Mouse (Mus musculus) CD4-positive helper T cell, adult 2 months (primary cell): ENCODE results near the gene 1700066M21Rik.

Experiments used
- DNase-seq: peaks from one replicate; pipeline ENCODE4 v3.0.0-alpha.2; 2012; ENCODE audit warnings: low read depth, missing footprints, low spot score

Gene 1700066M21Rik

DNA sequence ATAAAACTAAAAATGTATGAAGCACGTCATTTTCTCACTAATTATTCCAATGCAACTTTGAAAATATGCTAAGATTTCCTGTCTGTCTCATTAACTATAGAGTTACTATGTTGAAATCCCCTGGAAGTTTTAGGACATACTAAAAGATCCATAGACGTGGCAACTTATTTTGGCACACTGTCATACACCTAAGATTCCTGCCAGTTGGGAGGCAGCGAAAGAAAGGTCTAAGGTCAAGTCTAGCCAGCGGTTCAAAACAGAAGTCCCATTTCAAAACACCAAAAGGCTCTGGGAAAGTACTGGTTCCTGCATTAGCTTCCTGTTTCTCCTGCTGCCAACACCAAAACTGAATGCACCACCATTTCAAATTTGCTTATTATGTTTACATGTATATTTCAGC, 15.0 kb downstream of the 1700066M21Rik start:
- DNase-seq = no peak

DNA sequence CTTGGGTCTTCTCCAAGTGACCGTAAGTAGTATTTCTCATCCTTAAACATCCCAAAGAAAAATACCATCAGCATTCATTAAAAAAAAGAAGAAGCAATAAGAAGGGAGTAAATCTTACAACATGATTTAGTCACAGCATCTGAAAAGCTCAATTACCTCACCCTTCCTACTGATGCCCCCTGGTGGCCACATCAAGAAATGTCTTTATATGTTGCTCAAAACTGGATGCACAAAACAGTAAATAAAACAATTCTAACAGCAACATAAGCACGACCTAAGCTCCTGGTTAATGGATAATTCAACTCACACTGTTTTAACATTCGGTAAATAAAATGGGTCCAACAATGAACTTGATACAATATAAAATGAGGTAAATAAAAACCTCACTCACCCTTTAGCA, 16.6 kb downstream of the 1700066M21Rik start:
- peak; percentile 59 for DNase-seq

DNA sequence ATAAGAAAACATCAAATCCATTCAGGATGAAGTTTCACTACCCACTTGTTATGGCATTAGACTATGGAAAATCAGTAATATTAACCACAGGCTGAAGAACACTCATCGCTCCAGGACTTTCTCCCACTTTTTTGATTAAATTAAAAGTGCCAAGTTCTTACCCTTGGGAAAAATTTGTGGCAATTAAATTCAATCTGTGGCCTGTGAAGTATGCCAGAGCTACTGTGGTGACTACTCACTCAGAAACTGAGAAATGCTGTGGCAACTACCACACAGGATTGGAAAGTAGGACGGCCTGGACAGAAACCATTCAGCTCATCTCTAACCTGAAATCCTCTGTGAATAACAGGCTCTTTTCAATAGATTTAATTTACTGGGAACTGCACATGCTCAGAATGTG, 22.9 kb downstream of the 1700066M21Rik start:
- DNase-seq = no peak

DNA sequence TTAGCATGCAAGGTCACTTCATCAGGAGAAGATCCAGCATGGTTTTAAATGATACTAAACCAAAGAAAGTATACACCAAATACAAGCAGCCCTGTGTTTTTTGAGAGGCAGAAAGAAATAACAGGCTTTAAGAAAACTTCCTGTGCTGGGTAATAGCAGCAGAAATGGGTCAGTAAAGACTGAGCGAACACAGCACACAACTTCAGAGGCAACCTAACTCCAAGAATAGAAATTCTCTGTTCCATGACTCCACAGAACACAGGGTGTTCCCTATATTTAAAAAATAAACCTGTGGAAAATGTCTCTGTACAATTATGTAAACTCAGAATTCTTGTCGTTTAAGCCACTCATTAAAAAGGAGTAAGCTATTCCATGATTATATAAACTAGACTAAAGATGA, 23.5 kb downstream of the 1700066M21Rik start:
- DNase-seq = no peak

DNA sequence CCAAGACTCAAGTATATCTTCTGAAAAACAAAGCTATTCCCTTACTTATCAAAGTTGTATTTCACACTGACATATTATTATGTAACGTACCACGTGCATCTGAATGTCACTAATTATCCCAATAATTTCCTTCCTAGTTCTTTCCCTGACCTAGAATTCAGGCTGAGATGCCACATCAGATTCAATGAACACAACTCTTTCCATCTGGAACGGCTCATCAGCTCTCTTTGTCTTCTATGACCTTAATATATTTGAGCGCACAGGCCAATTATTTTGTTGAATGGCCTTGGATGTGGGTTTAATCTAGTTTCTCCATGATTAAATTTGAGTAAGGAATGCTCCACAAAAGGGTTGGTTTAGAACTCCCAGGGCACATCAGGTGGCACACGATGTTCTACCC, 24.7 kb downstream of the 1700066M21Rik start:
- DNase-seq = no peak

DNA sequence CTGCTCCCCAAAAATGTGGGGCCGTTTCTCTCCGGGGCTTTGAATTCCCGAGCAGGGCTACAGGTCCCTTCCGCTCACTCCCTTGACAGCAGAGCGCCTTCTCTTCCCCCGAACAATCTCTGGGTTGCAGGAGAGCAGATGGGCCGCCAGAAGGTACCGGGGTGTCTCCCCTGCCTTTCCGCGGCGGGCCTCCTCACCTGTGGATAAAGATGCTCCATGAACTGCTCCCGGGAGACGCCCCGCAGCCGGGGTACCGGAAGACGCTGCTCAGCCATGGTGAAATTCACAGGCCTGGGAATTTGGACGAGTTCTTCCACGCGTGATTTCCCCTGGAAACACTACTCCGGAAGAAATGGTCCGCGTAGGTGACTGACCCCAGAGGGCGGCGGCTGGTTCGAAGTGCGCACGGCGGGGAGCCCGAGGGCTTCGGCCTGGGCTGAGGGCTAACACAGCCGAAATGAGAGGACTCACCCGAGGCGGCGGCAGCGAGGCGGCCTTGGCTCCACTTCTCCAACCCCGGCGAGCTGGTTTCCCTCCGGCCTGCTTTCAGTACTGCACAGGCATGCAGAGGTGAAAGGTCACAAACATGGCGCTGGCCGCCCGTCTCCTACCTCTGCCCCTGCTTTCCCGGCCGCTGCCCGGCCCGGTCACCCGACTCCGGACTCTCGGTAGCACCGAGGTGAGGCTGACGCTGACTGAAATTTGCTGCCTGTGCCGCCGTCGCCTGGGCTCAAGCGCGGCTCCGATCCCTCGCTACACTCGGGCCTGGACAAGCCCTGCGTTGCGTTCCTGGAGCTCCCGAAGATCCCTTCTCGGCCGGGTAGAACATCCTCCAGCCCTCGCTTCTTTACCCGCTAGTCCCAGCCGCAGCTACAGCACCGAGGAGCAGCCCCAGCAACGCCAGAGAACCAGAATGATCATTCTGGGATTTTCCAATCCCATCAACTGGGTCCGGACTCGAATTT, 29.0 kb downstream of the 1700066M21Rik start, which contains the start of the genes Maip1 and Tyw5:
Maip1 (plus strand) TSS at position 142 of the 965 bp plus-strand sequence.
Tyw5 (minus strand) TSS at position 915 of the 965 bp plus-strand sequence.
- DNase-seq = peak; percentile 86

DNA sequence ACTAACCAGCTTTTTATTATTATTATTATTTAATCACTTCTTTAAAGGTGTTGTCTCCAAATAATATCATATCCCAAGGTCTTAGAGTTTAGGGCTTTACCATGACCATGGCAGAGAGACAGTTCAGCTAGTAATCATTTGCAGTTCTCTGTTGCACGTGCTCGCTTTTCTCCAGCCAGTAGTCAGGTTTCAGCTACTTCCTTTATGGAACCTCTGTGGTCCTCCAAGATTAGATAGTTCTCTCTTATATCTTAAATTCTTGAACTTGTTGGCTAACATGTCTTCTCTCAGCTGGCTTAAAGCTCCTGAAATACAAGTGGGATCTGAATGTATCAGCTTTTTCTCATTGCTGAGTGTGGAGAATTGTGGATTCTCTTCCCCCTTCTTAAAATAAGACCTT, 31.6 kb downstream of the 1700066M21Rik start:
- DNase-seq = no peak

DNA sequence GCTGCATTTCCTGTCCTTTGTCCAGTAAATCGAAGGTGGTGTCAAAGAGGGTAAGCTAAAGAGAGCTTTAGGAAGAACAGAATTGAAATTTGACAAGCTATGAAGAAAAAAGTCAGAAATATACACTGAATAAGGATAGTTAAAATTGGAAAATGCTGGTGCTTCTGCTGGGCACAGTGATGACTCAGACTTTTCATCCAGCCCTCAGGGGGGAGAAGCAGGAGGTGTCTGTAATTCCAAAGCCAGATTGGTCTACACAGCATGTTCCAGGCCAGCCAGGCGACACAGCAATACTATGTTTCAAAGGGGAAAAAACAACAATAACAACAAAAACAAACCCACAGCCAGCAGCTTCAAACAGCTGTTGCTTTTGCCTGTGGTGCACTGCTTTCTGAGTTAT, 36.0 kb downstream of the 1700066M21Rik start:
- no peak for DNase-seq

DNA sequence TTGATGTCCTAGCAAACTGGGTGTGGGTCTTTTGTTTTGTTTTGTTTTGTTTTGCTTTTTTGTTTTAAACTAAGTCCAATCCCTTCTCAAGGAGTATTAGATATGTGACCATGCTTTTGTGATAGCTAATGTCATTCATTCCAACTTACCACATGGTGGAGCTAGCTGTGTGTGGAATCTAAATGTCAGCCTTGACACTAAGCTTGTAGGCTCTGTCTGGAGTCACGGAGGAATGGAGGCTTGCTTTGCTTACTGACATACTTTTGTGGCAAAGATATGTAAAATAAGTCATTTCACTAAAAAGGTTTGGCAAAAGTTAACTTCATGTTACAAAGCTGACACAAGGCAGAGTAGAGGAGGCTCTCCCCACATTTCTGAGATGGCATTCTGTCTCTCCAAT, 46.3 kb downstream of the 1700066M21Rik start:
- no peak for DNase-seq

DNA sequence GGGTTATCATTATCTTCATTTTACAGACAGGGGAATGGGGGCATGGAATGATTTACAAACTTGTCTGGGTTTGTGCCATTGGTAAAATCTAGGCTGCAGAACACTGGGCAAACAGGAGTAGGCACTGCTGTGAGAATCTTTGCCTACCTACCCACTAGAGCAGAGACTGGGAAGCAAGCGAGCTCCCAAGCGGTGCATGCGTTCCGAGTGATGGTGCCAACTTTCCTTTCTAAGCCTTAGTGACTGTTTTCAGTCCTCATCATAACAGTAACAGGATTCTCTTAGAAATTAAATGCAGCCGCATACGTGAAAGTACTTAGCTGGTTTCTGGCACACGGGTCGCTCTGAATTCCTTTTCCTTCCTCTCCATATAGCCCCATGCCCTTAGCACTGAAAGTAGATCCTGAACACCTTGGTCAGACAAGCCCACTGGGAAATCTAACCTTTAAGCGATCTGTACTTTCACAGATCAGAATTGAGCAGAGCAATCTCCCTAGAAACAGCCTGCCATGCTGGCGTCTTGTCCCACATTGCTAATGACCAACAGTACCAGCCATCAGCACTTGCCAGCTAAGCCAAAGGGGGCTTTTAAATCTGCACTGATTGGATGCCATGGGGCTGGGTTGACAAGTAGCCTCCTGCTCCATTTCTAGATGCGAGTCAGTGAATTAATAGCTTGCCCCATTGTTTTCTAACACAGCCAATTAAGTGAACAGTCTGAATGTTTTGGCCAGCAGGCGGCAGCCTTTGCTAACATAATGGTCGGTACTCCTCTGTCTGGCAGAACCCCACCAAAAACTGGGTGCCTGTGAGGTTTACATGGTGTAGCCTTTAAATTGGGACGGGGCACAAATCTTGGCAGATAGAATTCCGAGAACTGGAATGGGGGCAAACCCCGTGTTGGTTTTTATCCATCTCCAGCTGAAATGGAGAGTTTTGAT, 51.2 kb downstream of the 1700066M21Rik start:
- DNase-seq = peak; percentile 63

DNA sequence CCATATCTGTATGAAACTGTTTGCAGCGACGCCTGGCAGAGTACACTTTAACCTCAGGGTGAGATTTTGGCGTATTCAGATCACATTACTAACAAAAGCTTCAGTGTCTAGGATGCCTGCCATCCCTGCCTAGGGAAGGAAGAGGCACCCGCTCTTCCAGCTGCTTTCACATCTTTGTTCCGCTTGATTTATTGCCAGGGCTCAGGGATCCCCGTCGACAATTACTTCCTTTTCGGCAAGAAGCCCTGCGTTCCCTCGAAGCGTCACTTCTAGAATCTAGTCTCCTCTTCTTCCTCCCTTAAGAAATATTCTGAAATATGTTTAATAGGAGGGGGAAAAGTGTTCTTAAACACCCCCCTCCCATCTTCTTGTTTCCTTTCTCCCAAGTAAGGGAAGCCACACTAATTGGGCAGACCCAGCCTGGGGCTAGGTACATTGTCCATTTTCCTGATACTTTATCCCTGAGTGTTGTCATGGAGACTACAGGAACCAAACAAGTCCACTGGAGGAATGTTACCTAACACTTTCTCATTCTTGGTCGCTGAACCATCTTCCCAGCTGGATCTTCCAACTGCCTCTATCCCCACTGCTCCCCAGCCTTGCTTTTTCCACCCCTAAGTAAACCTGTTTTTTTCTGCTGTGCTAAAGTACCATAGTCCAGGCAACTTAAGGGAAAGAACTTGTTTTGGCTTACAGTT, 52.5 kb downstream of the 1700066M21Rik start:
- no peak for DNase-seq

DNA sequence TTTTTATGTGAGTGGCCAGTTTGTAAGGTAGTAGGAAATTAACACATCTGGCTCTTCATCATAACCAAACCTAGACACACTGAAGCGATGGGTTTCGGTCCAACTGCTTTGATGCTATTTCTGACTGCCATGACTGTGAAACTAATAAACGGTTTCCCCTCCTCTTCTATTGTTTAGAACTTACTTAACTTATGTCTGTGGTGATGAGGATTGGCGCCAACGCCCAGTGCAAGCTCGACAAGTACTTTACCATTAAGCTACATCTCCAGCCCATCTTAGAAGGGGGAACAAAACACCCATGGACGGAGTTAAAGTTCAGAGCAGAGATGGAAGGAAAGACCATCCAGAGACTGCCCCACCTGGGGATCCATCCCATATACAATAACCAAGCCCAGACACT, 55.7 kb downstream of the 1700066M21Rik start:
- no peak for DNase-seq
